Mouse (Mus musculus): ENCODE measurements around the gene Lcorl. TPM values are rescaled to one million over a fixed set of nuclear protein-coding genes. Genes with fewer than 3 reads are reported as not detected.
A peak's percentile ranks its signal among the peaks of the same experiment; 100 is the strongest.

Lcorl gene
- polyA plus RNA-seq, 1 experiment from 2014 or later: 79.8 TPM

- Histone ChIP-seq H3K4me3 (ENCODE audit: low read depth, low read length) (no peak overlapping the region), H3K4me1 (ENCODE audit: control insufficient read depth, insufficient read depth, low read length) (no peaks in the 10 kb centered on the region), H3K4me2 (ENCODE audit: low read depth, low read length) (no peak overlapping the region), H3K9ac (replicated peaks; ENCODE audit: low read depth, low read length) (no peak overlapping the region), H3K27me3 (ENCODE audit: control insufficient read depth, insufficient read depth, low read length) (no peaks in the 10 kb centered on the region), H3K36me3 (ENCODE audit: control insufficient read depth, insufficient read depth, low read length) (no peaks in the 10 kb centered on the region), H3K9me3 (ENCODE audit: control insufficient read depth, low read length) (no peaks in the 10 kb centered on the region), H3K27ac (ENCODE audit: low read depth, low read length) (no peak overlapping the region)
- 98% methylated on average over 2 of the region's 2 CpGs for WGBS
- ATAC-seq (ENCODE audit: low read depth): no peak
These were observed 172.2 kb downstream of the Lcorl start for GRCm38 (mm10) chr5:45685243-45685642.

- H3K9ac ChIP-seq (replicated peaks; ENCODE audit: low read depth, low read length): no peak overlapping the region
- H3K9me3 ChIP-seq (ENCODE audit: control insufficient read depth, low read length): no peaks in the 10 kb centered on the region
- ATAC-seq (ENCODE audit: low read depth): no peak
- no peak overlapping the region for H3K27ac ChIP-seq (ENCODE audit: low read depth, low read length)
- WGBS: 89% methylated on average over 1 of the region's 1 CpGs
- no peak overlapping the region for H3K4me2 ChIP-seq (ENCODE audit: low read depth, low read length)
- no peaks in the 10 kb centered on the region for H3K36me3 ChIP-seq (ENCODE audit: control insufficient read depth, insufficient read depth, low read length)
- H3K4me3 ChIP-seq (ENCODE audit: low read depth, low read length): no peak overlapping the region
- H3K4me1 ChIP-seq (ENCODE audit: control insufficient read depth, insufficient read depth, low read length): no peaks in the 10 kb centered on the region
- H3K27me3 ChIP-seq (ENCODE audit: control insufficient read depth, insufficient read depth, low read length): no peaks in the 10 kb centered on the region
These were observed 174.0 kb downstream of the Lcorl start for GRCm38 (mm10) chr5:45683388-45683787.

DNA sequence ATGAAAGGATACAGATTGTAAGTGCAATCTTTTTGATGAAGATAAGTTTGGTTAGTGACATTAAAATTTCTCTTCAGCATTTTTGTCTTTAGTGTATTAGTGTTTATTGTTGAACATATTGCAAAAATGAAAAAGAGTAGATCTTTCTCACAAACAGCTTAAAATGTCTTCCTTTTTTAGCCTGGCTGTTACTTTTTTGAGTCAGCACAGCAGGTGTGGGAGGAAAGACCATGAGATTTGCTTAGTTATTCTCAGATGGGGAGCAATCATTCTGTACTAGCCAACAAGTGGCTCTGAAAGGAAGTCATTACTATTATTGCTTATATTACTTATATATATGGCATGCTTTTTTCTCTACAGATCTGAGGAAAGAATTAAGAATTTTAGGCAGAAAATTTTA is 177.5 kb downstream of the Lcorl start:
- H3K4me2 ChIP-seq (ENCODE audit: low read depth, low read length): no peak overlapping the region

GRCm38 (mm10) chr5:45677639-45678038 is 179.8 kb downstream of the Lcorl start:
- no peaks in the 10 kb centered on the region for H3K9me3 ChIP-seq (ENCODE audit: control insufficient read depth, low read length)
- WGBS: 93% methylated on average over 4 of the region's 4 CpGs
- H3K9ac ChIP-seq (replicated peaks; ENCODE audit: low read depth, low read length): no peak overlapping the region
- no peaks in the 10 kb centered on the region for H3K36me3 ChIP-seq (ENCODE audit: control insufficient read depth, insufficient read depth, low read length)
- ATAC-seq (ENCODE audit: low read depth): no peak
- no peak overlapping the region for H3K4me2 ChIP-seq (ENCODE audit: low read depth, low read length)
- H3K27ac ChIP-seq (ENCODE audit: low read depth, low read length): no peak overlapping the region
- H3K4me1 ChIP-seq (ENCODE audit: control insufficient read depth, insufficient read depth, low read length): no peaks in the 10 kb centered on the region
- no peaks in the 10 kb centered on the region for H3K27me3 ChIP-seq (ENCODE audit: control insufficient read depth, insufficient read depth, low read length)
- H3K4me3 ChIP-seq (ENCODE audit: low read depth, low read length): no peak overlapping the region

More for the DNA sequence above, 177.5 kb downstream of the Lcorl start:
- ATAC-seq (ENCODE audit: low read depth): no peak
- no peaks in the 10 kb centered on the region for H3K4me1 ChIP-seq (ENCODE audit: control insufficient read depth, insufficient read depth, low read length)
- no peak overlapping the region for H3K27ac ChIP-seq (ENCODE audit: low read depth, low read length)
- H3K4me3 ChIP-seq (ENCODE audit: low read depth, low read length): no peak overlapping the region
- H3K9ac ChIP-seq (replicated peaks; ENCODE audit: low read depth, low read length): no peak overlapping the region
- H3K9me3 ChIP-seq (ENCODE audit: control insufficient read depth, low read length): no peaks in the 10 kb centered on the region
- no peaks in the 10 kb centered on the region for H3K27me3 ChIP-seq (ENCODE audit: control insufficient read depth, insufficient read depth, low read length)
- no peaks in the 10 kb centered on the region for H3K36me3 ChIP-seq (ENCODE audit: control insufficient read depth, insufficient read depth, low read length)

GRCm38 (mm10) chr5:45675032-45675431 is 182.4 kb downstream of the Lcorl start:
- Histone ChIP-seq H3K4me3 (ENCODE audit: low read depth, low read length) (no peak overlapping the region), H3K4me2 (ENCODE audit: low read depth, low read length) (no peak overlapping the region), H3K27ac (ENCODE audit: low read depth, low read length) (no peak overlapping the region), H3K27me3 (ENCODE audit: control insufficient read depth, insufficient read depth, low read length) (no peaks in the 10 kb centered on the region), H3K4me1 (ENCODE audit: control insufficient read depth, insufficient read depth, low read length) (peaks cover 4% of the 10 kb centered on the region; the same call in 1 of the 2 replicates), H3K36me3 (ENCODE audit: control insufficient read depth, insufficient read depth, low read length) (no peaks in the 10 kb centered on the region), H3K9me3 (ENCODE audit: control insufficient read depth, low read length) (no peaks in the 10 kb centered on the region), H3K9ac (replicated peaks; ENCODE audit: low read depth, low read length) (no peak overlapping the region)
- no peak for ATAC-seq (ENCODE audit: low read depth)
- WGBS: 98% methylated on average over 1 of the region's 1 CpGs

- no peak overlapping the region for H3K9ac ChIP-seq (replicated peaks; ENCODE audit: low read depth, low read length)
- H3K4me2 ChIP-seq (ENCODE audit: low read depth, low read length): no peak overlapping the region
- H3K36me3 ChIP-seq (ENCODE audit: control insufficient read depth, insufficient read depth, low read length): no peaks in the 10 kb centered on the region
- H3K27me3 ChIP-seq (ENCODE audit: control insufficient read depth, insufficient read depth, low read length): no peaks in the 10 kb centered on the region
- ATAC-seq (ENCODE audit: low read depth): no peak
- peak overlapping the region; percentile 77; the same call in 1 of the 2 replicates for H3K4me3 ChIP-seq (ENCODE audit: low read depth, low read length)
- peaks cover 11% of the 10 kb centered on the region for H3K4me1 ChIP-seq (ENCODE audit: control insufficient read depth, insufficient read depth, low read length)
- WGBS: 47% methylated on average over 5 of the region's 5 CpGs
- no peak overlapping the region for H3K27ac ChIP-seq (ENCODE audit: low read depth, low read length)
- no peaks in the 10 kb centered on the region for H3K9me3 ChIP-seq (ENCODE audit: control insufficient read depth, low read length)
These were observed 186.4 kb downstream of the Lcorl start for GRCm38 (mm10) chr5:45670894-45671494.

DNA sequence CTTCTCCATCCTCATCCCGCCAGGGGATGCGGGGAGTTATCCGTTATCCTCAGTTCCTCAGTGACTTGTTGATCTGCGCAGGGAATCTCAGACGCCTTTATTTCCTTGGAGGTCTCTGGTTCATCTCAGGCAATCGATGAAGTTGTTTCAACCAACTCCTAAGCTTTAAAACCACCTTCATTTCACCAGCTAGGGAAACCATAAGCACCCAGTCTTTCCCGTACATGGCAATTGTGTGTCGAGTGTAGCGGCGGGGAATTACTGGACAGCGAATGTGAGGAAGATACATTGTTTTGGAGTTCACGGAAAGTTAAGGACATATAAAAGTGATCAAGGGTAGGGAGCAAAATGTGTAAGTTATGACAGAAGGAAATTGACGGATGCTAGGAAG is 187.1 kb downstream of the Lcorl start:
- Histone ChIP-seq H3K27ac (ENCODE audit: low read depth, low read length) (no peak overlapping the region), H3K9me3 (ENCODE audit: control insufficient read depth, low read length) (no peaks in the 10 kb centered on the region)

GRCm38 (mm10) chr5:45669598-45670279 is 187.7 kb downstream of the Lcorl start, which contains the start of gene Ncapg:
TSS of gene Ncapg (plus strand) at chr5:45669919.
- Histone ChIP-seq H3K4me1 (ENCODE audit: control insufficient read depth, insufficient read depth, low read length) (peaks cover 11% of the 10 kb centered on the region), H3K27ac (ENCODE audit: low read depth, low read length) (peak within 1 kb of the TSS; percentile 60), H3K27me3 (ENCODE audit: control insufficient read depth, insufficient read depth, low read length) (no peaks in the 10 kb centered on the region), H3K9me3 (ENCODE audit: control insufficient read depth, low read length) (no peaks in the 10 kb centered on the region), H3K9ac (replicated peaks; ENCODE audit: low read depth, low read length) (peak within 1 kb of the TSS; percentile 74), H3K4me3 (ENCODE audit: low read depth, low read length) (peak within 1 kb of the TSS; percentile 77), H3K4me2 (ENCODE audit: low read depth, low read length) (peak within 1 kb of the TSS; percentile 97), H3K36me3 (ENCODE audit: control insufficient read depth, insufficient read depth, low read length) (no peaks in the 10 kb centered on the region)
- ATAC-seq (ENCODE audit: low read depth): peak; percentile 100
- WGBS: 0% methylated on average over 66 of the region's 66 CpGs

More for the DNA sequence above, 187.1 kb downstream of the Lcorl start:
- Histone ChIP-seq H3K4me3 (ENCODE audit: low read depth, low read length) (peak overlapping the region; percentile 77), H3K4me1 (ENCODE audit: control insufficient read depth, insufficient read depth, low read length) (peaks cover 11% of the 10 kb centered on the region), H3K27me3 (ENCODE audit: control insufficient read depth, insufficient read depth, low read length) (no peaks in the 10 kb centered on the region), H3K4me2 (ENCODE audit: low read depth, low read length) (peak overlapping the region; percentile 97), H3K9ac (replicated peaks; ENCODE audit: low read depth, low read length) (peak overlapping the region; percentile 61), H3K36me3 (ENCODE audit: control insufficient read depth, insufficient read depth, low read length) (no peaks in the 10 kb centered on the region)
- no peak for ATAC-seq (ENCODE audit: low read depth)
- 0% methylated on average over 13 of the region's 13 CpGs for WGBS

DNA sequence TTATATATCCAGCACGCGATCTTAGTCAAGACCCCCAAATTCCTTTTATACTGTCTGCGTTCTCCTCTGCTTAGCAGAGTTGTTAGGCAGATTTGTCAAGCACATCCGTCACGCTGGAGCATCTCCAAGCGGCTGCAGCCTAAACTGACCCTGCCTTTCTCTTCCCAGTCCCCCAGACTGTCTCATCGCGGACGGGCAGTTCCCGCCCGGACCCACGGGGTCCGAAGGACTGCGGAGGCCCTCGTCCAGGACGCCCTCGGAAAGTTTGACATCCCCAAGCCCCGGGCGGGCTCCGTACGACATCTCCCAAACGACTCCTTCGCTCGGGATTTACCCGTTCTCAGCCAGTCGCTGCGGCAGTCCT is 188.2 kb downstream of the Lcorl start:
- H3K4me3 ChIP-seq (ENCODE audit: low read depth, low read length): peak overlapping the region; percentile 77
- no peaks in the 10 kb centered on the region for H3K9me3 ChIP-seq (ENCODE audit: control insufficient read depth, low read length)
- no peaks in the 10 kb centered on the region for H3K27me3 ChIP-seq (ENCODE audit: control insufficient read depth, insufficient read depth, low read length)
- peak overlapping the region; percentile 74 for H3K9ac ChIP-seq (replicated peaks; ENCODE audit: low read depth, low read length)
- peak overlapping the region; percentile 60 for H3K27ac ChIP-seq (ENCODE audit: low read depth, low read length)
- no peaks in the 10 kb centered on the region for H3K36me3 ChIP-seq (ENCODE audit: control insufficient read depth, insufficient read depth, low read length)
- under 1% methylated on average over 27 of the region's 27 CpGs for WGBS
- peaks cover 11% of the 10 kb centered on the region for H3K4me1 ChIP-seq (ENCODE audit: control insufficient read depth, insufficient read depth, low read length)
- peak overlapping the region; percentile 84 for H3K4me2 ChIP-seq (ENCODE audit: low read depth, low read length)
- ATAC-seq (ENCODE audit: low read depth): peak; percentile 77

All from neural tube, embryonic 14.5 days (tissue).